Mouse (Mus musculus): Measurements from ENCODE around the gene Vps41. TPM values are rescaled to one million over a fixed set of nuclear protein-coding genes. Genes with fewer than 3 reads are reported as not detected.

The Vps41 gene
- total RNA-seq, 2 experiments from 2014 or later: 16.4 to 16.7 TPM

DNA sequence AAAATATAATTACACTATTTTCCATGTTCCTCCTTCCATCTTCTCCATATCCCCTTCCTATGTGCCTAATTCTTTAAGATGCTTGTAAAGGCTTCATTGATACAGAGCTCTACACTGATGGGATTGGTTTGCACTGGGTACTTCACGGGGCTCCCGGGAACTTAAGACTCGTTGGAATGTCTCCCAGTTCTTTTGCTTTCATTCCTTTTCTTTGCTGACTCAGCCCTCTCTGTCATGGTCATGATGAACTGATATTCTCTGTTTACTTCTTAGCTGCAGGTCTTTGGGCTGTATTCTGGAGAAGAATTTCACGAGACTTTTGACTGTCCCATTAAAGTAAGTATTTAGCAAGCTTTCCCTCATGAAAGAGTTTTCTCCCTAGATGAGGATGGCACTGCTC is 74.2 kb downstream of the Vps41 start:
- ATAC-seq (replicated peaks; ENCODE audit: low FRiP score, poor library complexity, severe bottlenecking): no peak

GRCm38 (mm10) chr13:18791724-18792123 is 74.6 kb downstream of the Vps41 start:
- ATAC-seq (replicated peaks; ENCODE audit: low FRiP score, poor library complexity, severe bottlenecking): no peak

GRCm38 (mm10) chr13:18794454-18794853 is 77.4 kb downstream of the Vps41 start:
- no peak for ATAC-seq (replicated peaks; ENCODE audit: low FRiP score, poor library complexity, severe bottlenecking)

DNA sequence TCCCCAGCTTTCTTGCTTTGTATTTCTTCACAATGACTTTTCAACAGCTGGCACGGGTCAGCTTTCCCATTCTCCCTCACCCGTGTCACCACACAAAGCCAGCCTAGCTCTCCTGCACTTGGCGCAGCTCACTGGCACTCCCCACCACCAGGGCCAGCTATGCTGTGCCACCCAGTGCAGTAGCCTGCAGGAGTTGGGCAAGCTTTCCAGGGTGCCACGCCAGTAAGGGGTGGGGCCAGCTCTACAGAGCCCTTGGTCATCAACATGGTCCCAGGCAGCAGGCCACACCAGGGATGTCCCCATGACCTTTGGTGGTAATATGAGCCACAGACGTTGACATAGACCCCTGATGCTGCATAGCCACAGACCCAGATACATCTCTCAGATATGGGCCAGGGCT is 80.5 kb downstream of the Vps41 start:
- no peak for ATAC-seq (replicated peaks; ENCODE audit: low FRiP score, poor library complexity, severe bottlenecking)

- no peak for ATAC-seq (replicated peaks; ENCODE audit: low FRiP score, poor library complexity, severe bottlenecking)
Measured at GRCm38 (mm10) chr13:18800434-18800833, 83.3 kb downstream of the Vps41 start.

GRCm38 (mm10) chr13:18809465-18809864 is 92.4 kb downstream of the Vps41 start:
- no peak for ATAC-seq (replicated peaks; ENCODE audit: low FRiP score, poor library complexity, severe bottlenecking)

DNA sequence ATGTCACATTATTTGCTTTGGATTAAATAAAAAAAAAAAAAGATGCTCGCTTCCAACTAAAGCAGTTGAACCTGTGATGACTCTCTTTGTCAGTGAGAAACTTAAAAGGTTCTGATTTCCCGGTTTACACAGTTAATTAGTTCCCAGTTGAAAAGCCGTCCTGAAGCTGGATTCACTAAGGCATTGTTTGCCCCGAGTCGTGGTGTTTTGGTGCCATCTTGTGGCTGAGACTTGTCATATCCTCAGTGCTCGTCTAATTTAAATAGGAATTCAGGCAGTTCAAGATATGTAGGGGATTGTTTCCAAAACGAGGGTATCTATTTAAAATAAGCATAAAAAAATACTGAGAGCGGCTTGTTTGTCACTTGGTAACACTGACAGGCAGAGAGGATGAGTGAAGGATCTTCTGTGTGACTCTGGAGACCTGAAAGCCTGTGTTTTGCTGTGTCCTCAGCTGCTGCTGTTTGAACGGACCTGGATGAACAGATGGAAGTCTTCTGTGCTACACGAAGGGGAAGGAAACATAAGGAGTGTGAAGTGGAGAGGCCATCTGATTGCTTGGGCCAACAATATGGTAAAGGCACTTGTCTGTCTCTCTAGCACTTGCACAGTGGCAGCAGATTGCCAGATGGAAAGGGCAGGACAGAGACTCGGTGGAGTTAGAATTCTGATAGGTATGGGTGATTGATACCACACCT is 93.0 kb downstream of the Vps41 start:
- no peak for ATAC-seq (replicated peaks; ENCODE audit: low FRiP score, poor library complexity, severe bottlenecking)

GRCm38 (mm10) chr13:18824420-18825123 is 107.5 kb downstream of the Vps41 start:
- no peak for ATAC-seq (replicated peaks; ENCODE audit: low FRiP score, poor library complexity, severe bottlenecking)

GRCm38 (mm10) chr13:18827029-18827428 is 109.9 kb downstream of the Vps41 start:
- no peak for ATAC-seq (replicated peaks; ENCODE audit: low FRiP score, poor library complexity, severe bottlenecking)

- no peak for ATAC-seq (replicated peaks; ENCODE audit: low FRiP score, poor library complexity, severe bottlenecking)
Measured at GRCm38 (mm10) chr13:18830486-18830885, 113.4 kb downstream of the Vps41 start.

DNA sequence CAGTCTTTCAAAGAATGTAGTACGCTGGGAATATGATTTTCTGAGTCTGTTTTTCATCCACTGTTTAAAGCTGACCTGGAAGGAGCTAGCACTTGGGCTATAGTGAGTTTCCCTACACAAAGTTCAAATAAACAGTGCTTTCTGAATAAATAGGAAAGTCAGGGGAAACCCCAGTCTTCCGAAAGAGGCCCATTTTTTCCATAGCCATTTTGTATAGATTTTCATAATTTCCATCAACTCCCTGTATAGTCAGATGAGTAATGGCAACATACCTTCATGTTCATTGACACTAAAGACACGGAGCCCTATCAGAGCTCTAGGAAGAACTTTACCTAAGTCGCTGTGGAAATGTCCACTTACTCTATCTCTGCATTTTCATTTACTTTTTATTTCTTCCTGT is 122.1 kb downstream of the Vps41 start:
- ATAC-seq (replicated peaks; ENCODE audit: low FRiP score, poor library complexity, severe bottlenecking): no peak

DNA sequence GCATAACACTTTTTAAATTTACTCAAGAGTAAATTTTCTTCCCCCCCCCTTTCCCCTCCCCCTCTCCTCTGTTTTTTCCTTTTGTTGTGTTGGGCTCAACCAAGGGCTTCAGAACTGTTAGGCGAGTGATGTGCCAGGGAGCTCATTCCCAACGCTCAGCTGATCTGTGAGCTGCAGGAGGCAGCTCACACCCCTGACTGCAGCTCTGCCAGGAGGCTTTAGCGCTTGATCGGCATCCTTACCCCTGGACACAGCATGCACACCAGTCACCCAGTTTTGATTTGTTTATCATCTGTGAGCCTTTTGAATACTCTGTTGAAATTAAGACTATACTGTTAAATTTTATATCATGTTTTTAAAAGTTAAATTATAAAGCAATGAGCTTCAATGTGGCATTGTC is 123.3 kb downstream of the Vps41 start:
- ATAC-seq (replicated peaks; ENCODE audit: low FRiP score, poor library complexity, severe bottlenecking): no peak

DNA sequence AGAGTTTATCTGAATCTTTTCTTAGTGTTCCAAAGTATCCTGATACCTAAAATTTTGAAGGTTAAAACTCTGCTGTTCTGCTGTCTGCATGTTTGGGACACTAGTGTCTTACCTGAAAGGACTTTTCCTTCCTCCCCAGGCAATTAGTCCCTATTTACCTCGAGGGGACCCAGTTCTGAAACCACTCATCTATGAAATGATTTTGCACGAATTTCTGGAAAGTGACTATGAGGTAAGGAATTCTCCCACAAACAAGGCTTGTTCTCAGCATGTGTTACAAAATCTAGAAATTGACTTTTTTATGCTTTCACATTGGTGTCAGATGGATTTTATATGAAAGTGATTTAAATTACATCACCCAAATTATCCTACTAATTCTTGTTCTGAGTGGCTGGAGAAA is 123.9 kb downstream of the Vps41 start:
- ATAC-seq (replicated peaks; ENCODE audit: low FRiP score, poor library complexity, severe bottlenecking): no peak

DNA sequence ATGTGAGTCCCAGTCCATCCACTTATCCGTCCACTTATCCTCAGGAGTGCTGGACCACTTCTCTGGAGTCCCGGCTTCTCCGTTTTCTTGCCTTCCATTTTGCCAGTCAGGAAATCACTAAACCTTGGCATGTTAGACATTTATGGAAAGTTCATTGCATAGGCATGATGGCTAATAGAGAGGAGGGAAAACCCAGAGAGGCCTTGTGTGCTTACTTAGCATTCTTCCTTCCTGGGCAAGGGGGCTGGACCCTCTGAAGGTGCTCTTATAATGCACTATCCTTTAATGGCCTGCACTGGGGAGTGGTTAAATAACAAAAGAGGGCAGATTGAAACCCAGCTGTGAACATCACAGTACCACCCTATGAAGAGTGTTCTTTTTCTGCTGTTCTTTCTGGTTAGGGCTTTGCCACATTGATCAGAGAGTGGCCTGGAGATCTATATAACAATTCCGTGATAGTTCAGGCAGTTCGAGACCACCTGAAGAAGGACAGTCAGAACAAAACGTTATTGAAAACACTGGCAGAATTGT is 124.7 kb downstream of the Vps41 start:
- no peak for ATAC-seq (replicated peaks; ENCODE audit: low FRiP score, poor library complexity, severe bottlenecking)

DNA sequence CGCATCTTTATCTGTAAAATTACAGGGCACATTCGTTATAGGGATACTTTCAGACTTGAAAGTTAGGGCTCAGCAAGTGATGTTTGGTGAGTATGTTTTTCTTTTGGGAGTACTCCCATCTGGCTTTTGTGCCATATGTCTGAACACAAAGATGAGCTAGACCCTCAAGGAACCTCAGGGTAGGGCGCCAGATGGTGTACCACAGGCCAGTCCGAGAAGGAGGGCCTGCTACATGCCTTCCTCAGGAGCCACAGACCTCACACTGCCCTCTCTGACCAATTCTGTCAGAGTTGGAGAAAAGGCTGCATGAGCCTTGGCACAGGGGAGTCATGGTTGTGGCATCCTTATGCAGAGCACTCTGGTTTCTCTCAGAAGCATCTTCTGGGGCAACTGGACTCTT is 125.5 kb downstream of the Vps41 start:
- ATAC-seq (replicated peaks; ENCODE audit: low FRiP score, poor library complexity, severe bottlenecking): no peak

GRCm38 (mm10) chr13:18843546-18843945 is 126.5 kb downstream of the Vps41 start:
- no peak for ATAC-seq (replicated peaks; ENCODE audit: low FRiP score, poor library complexity, severe bottlenecking)

- no peak for ATAC-seq (replicated peaks; ENCODE audit: low FRiP score, poor library complexity, severe bottlenecking)
Measured at GRCm38 (mm10) chr13:18847386-18847785, 130.3 kb downstream of the Vps41 start.

GRCm38 (mm10) chr13:18849563-18849962 is 132.5 kb downstream of the Vps41 start:
- no peak for ATAC-seq (replicated peaks; ENCODE audit: low FRiP score, poor library complexity, severe bottlenecking)

- ATAC-seq (replicated peaks; ENCODE audit: low FRiP score, poor library complexity, severe bottlenecking): no peak
Measured at GRCm38 (mm10) chr13:18851182-18851581, 134.1 kb downstream of the Vps41 start.

- no peak for ATAC-seq (replicated peaks; ENCODE audit: low FRiP score, poor library complexity, severe bottlenecking)
Measured at GRCm38 (mm10) chr13:18852718-18853117, 135.6 kb downstream of the Vps41 start.

GRCm38 (mm10) chr13:18856026-18856802 is 139.1 kb downstream of the Vps41 start:
- no peak for ATAC-seq (replicated peaks; ENCODE audit: low FRiP score, poor library complexity, severe bottlenecking)

All from erythroblast, adult 5-6 weeks (primary cell).